Mouse (Mus musculus) cerebellum, postnatal 14 days (tissue): ENCODE results near the gene Mib2.
A peak's percentile ranks its signal among the peaks of the same experiment; 100 is the strongest.
"Not testable (repeated sequence)": the region's sequence is repeated elsewhere in the genome, so short reads cannot be mapped to it uniquely, and the experiment has no call there.

Experiments
- DNase-seq, 2 experiments: peaks; one replicate each; pipeline ENCODE4 v3.0.0; 2021; ENCODE audit warnings: mixed read lengths in 2 of 2

The Mib2 gene

GRCm38 (mm10) chr4:155670236-155670635 is 1.2 kb upstream of the Mib2 start:
- DNase-seq: not testable (repeated sequence)

- no peak for DNase-seq
Measured at GRCm38 (mm10) chr4:155669598-155670075, 639 bp upstream of the Mib2 start.

- DNase-seq: no peak
Measured at GRCm38 (mm10) chr4:155666903-155667302, 2.1 kb downstream of the Mib2 start.

- DNase-seq: peak in 1 of 2 experiments; percentile 32
Measured at GRCm38 (mm10) chr4:155660641-155661040, 8.4 kb downstream of the Mib2 start.

GRCm38 (mm10) chr4:155658961-155659360 is 10.0 kb downstream of the Mib2 start:
- DNase-seq: no peak

- DNase-seq: peak; percentile 31 to 51
Measured at GRCm38 (mm10) chr4:155656214-155656751, 12.7 kb downstream of the Mib2 start.

- DNase-seq: peak; percentile 69 to 75
Measured at GRCm38 (mm10) chr4:155654456-155655298, 14.3 kb downstream of the Mib2 start.

- no peak for DNase-seq
Measured at GRCm38 (mm10) chr4:155654183-155654455, 14.9 kb downstream of the Mib2 start.

GRCm38 (mm10) chr4:155653451-155654182 is 15.4 kb downstream of the Mib2 start:
- DNase-seq: peak; percentile 68 to 72

- peak in 1 of 2 experiments; percentile 72 for DNase-seq
Measured at GRCm38 (mm10) chr4:155653086-155653450, 15.9 kb downstream of the Mib2 start, which contains the start of gene Mmp23. Mmp23 (minus strand) TSS chr4:155653384.

GRCm38 (mm10) chr4:155652283-155653085 is 16.5 kb downstream of the Mib2 start:
- peak; percentile 53 to 68 for DNase-seq

- DNase-seq: no peak
Measured at GRCm38 (mm10) chr4:155651553-155652269, 17.3 kb downstream of the Mib2 start.

- DNase-seq: no peak
Measured at GRCm38 (mm10) chr4:155649355-155649754, 19.6 kb downstream of the Mib2 start.

GRCm38 (mm10) chr4:155645721-155646120 is 23.3 kb downstream of the Mib2 start:
- no peak for DNase-seq

GRCm38 (mm10) chr4:155645308-155645707 is 23.7 kb downstream of the Mib2 start, which contains the start of gene Gm10563:
Gm10563 (minus strand) TSS chr4:155645408.
- not testable (repeated sequence) for DNase-seq

- DNase-seq: no peak
Measured at GRCm38 (mm10) chr4:155643531-155643930, 25.5 kb downstream of the Mib2 start.

- no peak for DNase-seq
Measured at GRCm38 (mm10) chr4:155635766-155636499, 33.1 kb downstream of the Mib2 start.

GRCm38 (mm10) chr4:155630267-155630666 is 38.7 kb downstream of the Mib2 start:
- DNase-seq: no peak

- peak; percentile 96 to 98 for DNase-seq
Measured at GRCm38 (mm10) chr4:155624338-155625291, 44.4 kb downstream of the Mib2 start, which contains the start of gene Cdk11b. Cdk11b (plus strand) TSS chr4:155624854.

- no peak for DNase-seq
Measured at GRCm38 (mm10) chr4:155618321-155618720, 50.7 kb downstream of the Mib2 start.
